Mouse (Mus musculus) hindbrain, embryonic 11.5 days (tissue): Measurements from ENCODE around the gene Frmd4a. TPM values are rescaled to one million over a fixed set of nuclear protein-coding genes. Genes with fewer than 3 reads are reported as not detected.

Experiments used
- ATAC-seq: fragments of 200-750 bp; cut with Nextera tagmentation; 2 replicates; pipeline ENCODE4 v1.8.0; 2017; ENCODE audit warnings: mild to moderate bottlenecking, moderate TSS enrichment, moderate library complexity; ENCODE audit not compliant: low FRiP score
- DNase-seq: peaks from one replicate; pipeline ENCODE4 v3.0.0-alpha.2; 2015; ENCODE audit warnings: low spot score
- H3K27ac ChIP-seq: fragments of 300-500 bp; sonication (generic); 2 replicates; pipeline ENCODE4 v1.5.1; 2014; ENCODE audit warnings: mild to moderate bottlenecking, low read depth, low read length
- H3K27me3 ChIP-seq: fragments of 300-500 bp; sonication (generic); 2 replicates; pipeline ENCODE4 v1.6.1; 2014; ENCODE audit warnings: mild to moderate bottlenecking, low read length, moderate library complexity, mixed read lengths; ENCODE audit not compliant: control insufficient read depth, insufficient read depth
- H3K36me3 ChIP-seq: fragments of 300-500 bp; sonication (generic); 2 replicates; pipeline ENCODE4 v1.6.1; 2014; ENCODE audit warnings: mild to moderate bottlenecking, low read length, moderate library complexity, mixed read lengths; ENCODE audit not compliant: control insufficient read depth, insufficient read depth
- H3K4me1 ChIP-seq: fragments of 300-500 bp; sonication (generic); replicated peaks from 2 replicates; pipeline ENCODE4 v1.6.1; 2014; ENCODE audit warnings: low read length, mixed read lengths; ENCODE audit not compliant: control insufficient read depth, insufficient read depth
- H3K4me2 ChIP-seq: fragments of 300-500 bp; sonication (generic); replicated peaks from 2 replicates; pipeline ENCODE4 v1.6.1; 2014; ENCODE audit warnings: mild to moderate bottlenecking, low read depth, low read length
- H3K4me3 ChIP-seq: fragments of 300-500 bp; sonication (generic); 2 replicates; pipeline ENCODE4 v1.5.1; 2014; ENCODE audit warnings: low read depth, low read length
- H3K9ac ChIP-seq: fragments of 300-500 bp; sonication (generic); 2 replicates; pipeline ENCODE4 v1.6.1; 2014; ENCODE audit warnings: low read depth, low read length
- H3K9me3 ChIP-seq: fragments of 300-500 bp; sonication (generic); 2 replicates; pipeline ENCODE4 v1.6.1; 2016; ENCODE audit warnings: low read length; ENCODE audit not compliant: control insufficient read depth
- WGBS: fragments of 180-500 bp; shearing (Covaris S2); extraction: QIAGEN DNeasy Blood & Tissue Kit; methylation state at CpG from one replicate; pipeline ENCODE4 v1.1.7; 2014; 5-methylcytosine and 5-hydroxymethylcytosine counted together
- polyA plus RNA-seq: library from polyadenylated mRNA; unstranded; fragments of >200 nt; fragmentation: Nextera tagmentation; extraction: Ambion mirVana; gene quantifications from 2 replicates; pipeline ENCODE4 v1.2.1, GENCODE M21; 2014

Frmd4a gene
- polyA plus RNA-seq, 1 experiment from 2014 or later, result 72.7 TPM

DNA sequence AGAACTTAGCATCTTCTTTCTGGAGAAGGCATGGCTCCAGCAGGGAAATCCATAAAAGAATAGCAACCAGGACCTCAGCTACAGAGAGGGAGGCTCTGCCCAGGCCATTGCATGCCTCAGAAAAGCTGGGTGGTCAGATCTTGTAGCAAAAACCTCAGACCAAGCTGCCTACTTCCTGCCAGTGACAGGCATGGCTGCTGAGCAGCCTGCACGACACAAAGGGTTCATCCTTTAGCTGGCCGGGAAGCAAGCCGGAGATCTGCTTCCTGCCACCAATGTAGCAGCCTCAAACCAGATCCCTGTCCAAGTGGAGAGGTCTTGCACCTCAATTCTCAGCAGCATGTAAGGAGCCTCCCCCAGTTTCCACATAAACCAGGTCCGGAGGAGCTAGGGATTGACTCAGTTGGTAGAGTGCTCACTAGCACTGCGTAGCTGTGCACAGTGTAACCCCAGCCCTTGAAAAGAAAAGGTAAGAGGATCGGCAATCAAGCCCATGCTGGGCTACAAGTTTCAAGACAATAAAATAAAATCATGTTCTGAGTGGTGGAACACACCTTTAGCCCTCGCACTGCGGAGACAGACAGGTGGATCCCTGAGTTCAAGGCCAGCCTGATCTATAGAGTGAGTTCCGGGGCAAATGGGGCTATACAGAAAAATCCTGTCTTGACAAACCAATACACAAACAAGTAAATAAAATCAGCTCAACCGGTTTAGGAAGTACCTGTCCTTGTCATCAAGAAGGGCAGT is 532.7 kb downstream of the Frmd4a start:
- Histone ChIP-seq H3K4me3 (no peak overlapping the region), H3K9me3 (no peaks in the 10 kb centered on the region), H3K9ac (no peak overlapping the region), H3K4me1 (0 out of 2 replicates have a peak, but pooled peaks cover 6% of the 10 kb centered on the region), H3K27ac (no peak overlapping the region), H3K27me3 (no peaks in the 10 kb centered on the region), H3K36me3 (no peaks in the 10 kb centered on the region), H3K4me2 (no peak overlapping the region)
- DNase-seq (no peak), ATAC-seq (no peak)
- 89% methylated on average over 10 of the region's 10 CpGs for WGBS

DNA sequence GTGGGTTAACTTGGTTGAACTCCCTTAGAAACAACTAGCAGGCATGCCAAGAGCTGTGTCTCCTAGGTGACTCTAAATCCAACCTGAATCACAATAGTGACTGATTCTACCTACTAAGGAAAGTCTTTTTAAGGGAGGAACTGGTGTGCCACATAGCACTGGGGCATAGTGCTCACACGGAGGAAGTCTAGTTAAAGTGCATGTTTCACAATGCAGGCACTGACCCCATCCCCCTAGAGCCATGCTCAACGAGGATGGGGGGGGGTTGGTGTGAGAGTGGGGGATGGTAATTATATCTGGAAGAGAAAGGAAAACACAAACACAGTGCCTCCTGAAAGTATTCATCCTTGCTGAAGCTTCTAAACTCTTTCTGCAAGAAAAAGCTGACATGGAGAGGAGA is 533.9 kb downstream of the Frmd4a start:
- no peaks in the 10 kb centered on the region for H3K9me3 ChIP-seq
- WGBS, result 21% methylated on average over 2 of the region's 2 CpGs
- peak overlapping the region; percentile 56 for H3K27ac ChIP-seq
- H3K27me3 ChIP-seq, result no peaks in the 10 kb centered on the region
- DNase-seq, result no peak
- H3K36me3 ChIP-seq, result no peaks in the 10 kb centered on the region
- no peak overlapping the region for H3K9ac ChIP-seq
- H3K4me1 ChIP-seq, result peaks cover 16% of the 10 kb centered on the region; the same call in 1 of the 2 replicates
- H3K4me3 ChIP-seq, result no peak overlapping the region
- ATAC-seq, result no peak
- no peak overlapping the region for H3K4me2 ChIP-seq

DNA sequence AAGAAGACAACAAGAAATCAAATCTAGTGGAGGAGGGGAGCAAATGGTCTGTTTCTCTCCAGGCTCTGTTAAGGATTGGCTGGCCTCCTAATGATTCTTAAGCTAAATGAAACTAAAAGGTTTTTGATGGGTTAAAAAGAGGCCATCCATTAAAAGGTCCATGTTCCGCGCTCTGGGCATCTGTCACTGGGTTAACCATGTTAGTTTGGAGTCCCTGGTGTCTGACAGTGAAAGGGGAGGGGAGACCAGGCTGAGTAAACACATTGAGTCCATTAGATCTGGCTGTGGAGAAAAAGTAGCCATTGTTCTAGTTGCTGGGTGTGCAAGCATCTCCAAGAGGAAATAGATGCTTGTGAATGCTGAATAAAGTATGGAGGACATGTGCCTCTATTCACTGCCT is 534.3 kb downstream of the Frmd4a start:
- no peak for ATAC-seq
- peak; percentile 28 for DNase-seq
- H3K9ac ChIP-seq, result no peak overlapping the region
- peaks cover 16% of the 10 kb centered on the region; the same call in 1 of the 2 replicates for H3K4me1 ChIP-seq
- WGBS, result 54% methylated on average over 2 of the region's 2 CpGs
- H3K36me3 ChIP-seq, result no peaks in the 10 kb centered on the region
- H3K4me3 ChIP-seq, result no peak overlapping the region
- no peak overlapping the region for H3K4me2 ChIP-seq
- H3K9me3 ChIP-seq, result no peaks in the 10 kb centered on the region
- H3K27me3 ChIP-seq, result no peaks in the 10 kb centered on the region
- H3K27ac ChIP-seq, result 0 out of 2 replicates have a peak overlapping the region, but pooled peaks have one; percentile 56

DNA sequence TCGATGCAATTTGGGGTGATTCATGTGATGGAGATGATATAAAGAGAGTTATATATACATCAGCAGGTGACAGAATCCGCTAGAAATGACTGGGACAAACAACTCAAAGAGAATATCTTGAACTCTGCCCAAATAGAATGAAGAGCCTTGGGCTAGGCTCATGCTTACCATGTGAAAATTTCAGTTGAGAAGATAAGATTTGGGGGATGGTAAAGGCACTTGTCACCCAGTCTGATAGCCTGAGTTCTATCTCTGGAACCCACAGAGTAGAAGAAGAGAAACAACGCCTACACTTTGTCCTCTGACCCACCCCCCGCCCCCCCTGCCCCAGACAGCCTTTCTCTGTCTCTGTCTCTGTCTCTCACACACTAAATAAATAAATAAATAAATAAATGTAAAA is 535.0 kb downstream of the Frmd4a start:
- no peak overlapping the region for H3K4me2 ChIP-seq
- no peaks in the 10 kb centered on the region for H3K27me3 ChIP-seq
- no peak overlapping the region for H3K4me3 ChIP-seq
- H3K9me3 ChIP-seq, result no peaks in the 10 kb centered on the region
- H3K27ac ChIP-seq, result no peak overlapping the region
- ATAC-seq (no peak), DNase-seq (no peak)
- no peak overlapping the region for H3K9ac ChIP-seq
- 90% methylated on average over 4 of the region's 4 CpGs for WGBS
- H3K4me1 ChIP-seq, result peaks cover 18% of the 10 kb centered on the region; the same call in 1 of the 2 replicates
- H3K36me3 ChIP-seq, result no peaks in the 10 kb centered on the region

DNA sequence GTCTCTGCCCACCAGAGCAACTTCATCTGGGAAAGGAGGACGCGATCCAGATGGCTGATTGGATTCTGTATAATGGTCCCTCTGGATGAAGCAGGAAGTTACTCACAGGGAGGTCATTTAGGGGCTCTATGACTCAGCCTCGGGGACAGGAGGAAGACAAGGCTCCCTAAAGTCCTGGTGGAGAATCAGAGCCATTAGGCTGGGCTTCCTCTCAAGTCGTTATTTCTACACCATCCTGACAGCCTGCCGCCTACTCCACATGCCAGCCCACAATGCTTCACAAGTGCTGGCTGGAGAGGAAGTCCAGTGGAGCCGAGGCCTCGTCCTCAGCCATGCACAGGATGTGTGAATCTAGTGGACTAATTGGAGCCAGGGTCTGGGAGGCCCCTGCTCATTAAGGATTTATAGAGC is 537.7 kb downstream of the Frmd4a start:
- ATAC-seq, result no peak
- no peak for DNase-seq
- Histone ChIP-seq H3K4me3 (no peak overlapping the region), H3K9ac (no peak overlapping the region), H3K36me3 (no peaks in the 10 kb centered on the region), H3K27me3 (no peaks in the 10 kb centered on the region), H3K27ac (0 out of 2 replicates have a peak overlapping the region, but pooled peaks have one; percentile 43), H3K9me3 (no peaks in the 10 kb centered on the region), H3K4me2 (no peak overlapping the region), H3K4me1 (peaks cover 24% of the 10 kb centered on the region; the same call in 1 of the 2 replicates)
- 41% methylated on average over 7 of the region's 7 CpGs for WGBS

DNA sequence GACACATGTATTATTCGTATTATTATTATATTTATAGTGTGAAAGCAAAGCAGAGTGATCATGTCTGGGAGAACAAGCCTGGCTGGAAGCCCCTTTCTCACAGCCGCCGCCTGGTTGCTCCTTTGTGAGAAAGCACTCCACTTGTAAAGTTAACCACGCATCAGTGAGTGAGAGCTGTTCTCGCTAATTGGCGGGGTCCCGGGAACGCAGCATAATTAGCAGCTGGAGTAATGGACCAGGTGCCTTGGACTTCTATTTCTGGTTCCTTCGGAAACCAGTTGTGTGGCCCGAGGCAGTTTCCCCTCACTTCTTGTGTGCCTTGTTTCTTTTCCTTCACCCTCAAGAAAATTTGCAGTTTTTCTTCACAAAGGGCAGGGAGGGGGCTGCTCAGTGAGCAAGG is 538.7 kb downstream of the Frmd4a start:
- WGBS, result 22% methylated on average over 10 of the region's 10 CpGs
- Histone ChIP-seq H3K4me2 (no peak overlapping the region), H3K9me3 (no peaks in the 10 kb centered on the region), H3K36me3 (no peaks in the 10 kb centered on the region), H3K4me1 (peaks cover 24% of the 10 kb centered on the region), H3K4me3 (no peak overlapping the region), H3K27ac (peak overlapping the region; percentile 43; the same call in 1 of the 2 replicates), H3K27me3 (no peaks in the 10 kb centered on the region), H3K9ac (no peak overlapping the region)
- peak; percentile 39 for DNase-seq
- ATAC-seq, result no peak

DNA sequence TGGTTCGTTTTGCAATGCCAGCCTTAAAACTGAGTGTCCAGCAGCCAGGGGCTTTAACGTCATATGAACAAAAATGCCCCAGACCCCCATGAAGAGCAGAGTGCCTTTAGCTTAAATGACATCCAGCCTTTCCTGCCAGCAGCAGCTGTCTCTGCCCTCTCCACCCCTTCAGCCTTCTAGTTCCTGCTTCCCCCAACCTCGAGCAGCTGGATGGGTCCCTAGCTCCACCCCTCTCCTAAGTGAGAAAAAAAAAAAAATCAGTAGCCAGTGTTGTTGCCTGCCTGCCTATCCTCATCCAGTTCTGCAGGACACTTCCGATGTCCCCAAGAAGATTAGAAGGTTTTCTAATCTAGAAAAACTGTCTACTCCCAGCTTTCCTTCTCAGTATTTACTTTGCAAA is 539.5 kb downstream of the Frmd4a start:
- H3K9ac ChIP-seq, result no peak overlapping the region
- H3K36me3 ChIP-seq, result no peaks in the 10 kb centered on the region
- DNase-seq, result no peak
- H3K4me1 ChIP-seq, result peaks cover 20% of the 10 kb centered on the region
- WGBS, result 34% methylated on average over 4 of the region's 4 CpGs
- no peak overlapping the region for H3K27ac ChIP-seq
- no peaks in the 10 kb centered on the region for H3K27me3 ChIP-seq
- ATAC-seq, result no peak
- H3K4me3 ChIP-seq, result no peak overlapping the region
- H3K9me3 ChIP-seq, result no peaks in the 10 kb centered on the region
- H3K4me2 ChIP-seq, result no peak overlapping the region

DNA sequence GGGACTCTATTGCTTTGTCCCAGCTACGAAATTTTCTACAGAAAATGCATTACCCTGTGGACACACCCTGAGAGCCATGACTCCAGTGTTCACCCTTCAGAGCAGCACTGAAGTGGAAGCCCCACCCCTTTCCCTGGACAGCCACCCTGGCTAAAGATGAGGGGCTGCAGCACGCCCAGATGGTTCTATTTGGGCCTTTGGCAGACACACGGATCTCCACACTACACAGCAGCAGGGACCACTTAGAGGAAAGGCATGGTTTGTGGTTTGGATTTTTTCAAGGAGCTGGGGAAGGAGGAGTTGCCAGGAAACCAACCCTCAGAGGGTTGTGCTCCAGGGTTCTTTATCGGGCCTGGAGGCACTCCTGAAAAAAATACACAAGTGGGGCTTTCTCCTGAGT is 539.9 kb downstream of the Frmd4a start:
- DNase-seq, result peak; percentile 21
- no peaks in the 10 kb centered on the region for H3K36me3 ChIP-seq
- peaks cover 20% of the 10 kb centered on the region for H3K4me1 ChIP-seq
- 53% methylated on average over 4 of the region's 4 CpGs for WGBS
- no peak overlapping the region for H3K9ac ChIP-seq
- no peak for ATAC-seq
- no peak overlapping the region for H3K4me2 ChIP-seq
- H3K27ac ChIP-seq, result 0 out of 2 replicates have a peak overlapping the region, but pooled peaks have one; percentile 56
- no peaks in the 10 kb centered on the region for H3K9me3 ChIP-seq
- no peak overlapping the region for H3K4me3 ChIP-seq
- no peaks in the 10 kb centered on the region for H3K27me3 ChIP-seq

DNA sequence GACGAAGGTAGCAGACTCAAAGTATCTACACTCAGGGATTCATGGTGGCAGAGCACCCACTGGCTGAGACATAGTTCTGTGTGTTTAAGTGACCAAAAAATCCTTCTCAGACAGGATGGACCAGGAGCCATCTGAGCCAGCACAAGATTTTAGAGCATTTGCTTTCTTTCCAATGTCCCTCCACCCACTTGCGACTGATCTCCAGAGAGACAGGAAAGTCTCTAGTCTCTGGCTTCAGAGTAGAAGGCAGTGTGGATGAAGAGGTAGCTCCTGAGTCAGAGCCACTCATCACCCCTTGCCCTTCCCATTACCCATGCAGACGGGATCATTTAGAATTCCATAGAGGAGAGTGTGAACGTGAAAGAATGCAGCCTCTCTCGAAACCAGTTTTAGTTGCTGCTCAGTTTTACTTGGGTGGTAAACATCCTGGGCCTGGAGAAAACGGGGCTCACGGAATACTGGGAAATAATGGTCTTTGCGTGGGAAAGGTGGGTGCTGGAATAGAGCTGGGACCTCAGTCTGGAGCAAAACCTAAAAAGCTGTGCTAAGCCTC is 541.2 kb downstream of the Frmd4a start:
- DNase-seq (peak; percentile 48), ATAC-seq (no peak)
- Histone ChIP-seq H3K9me3 (no peaks in the 10 kb centered on the region), H3K27me3 (no peaks in the 10 kb centered on the region), H3K9ac (peak overlapping the region; percentile 64), H3K4me2 (peak overlapping the region; percentile 70), H3K4me3 (peak overlapping the region; percentile 39), H3K27ac (peak overlapping the region; percentile 90), H3K36me3 (no peaks in the 10 kb centered on the region), H3K4me1 (peaks cover 20% of the 10 kb centered on the region)
- WGBS, result 22% methylated on average over 8 of the region's 8 CpGs
